Mouse (Mus musculus): ENCODE results near the gene Pecam1. TPM values are rescaled to one million over a fixed set of nuclear protein-coding genes. Genes with fewer than 3 reads are reported as not detected.
A peak's percentile ranks its signal among the peaks of the same experiment; 100 is the strongest.
"Not testable (repeated sequence)": the region's sequence is repeated elsewhere in the genome, so short reads cannot be mapped to it uniquely, and the experiment has no call there.

Pecam1 gene
- total RNA-seq (2021), result 100 to 1,000 TPM; 214 to 220 TPM

GRCm38 (mm10) chr11:106750121-106750751, at the start of gene Pecam1:
Gene Pecam1 (minus strand): TSS chr11:106750628.
- DNase-seq, result no peak
- intact Hi-C loops (cut with DNase I), result loop anchor here (10.0 kb wide), 1 partner anchor 335 kb away; no protein-coding TSS in a partner anchor

- peak in 1 of 2 experiments; percentile 26 for DNase-seq
- intact Hi-C loops (cut with DNase I), result no loop called here
These were observed 45.3 kb upstream of the Pecam1 start for GRCm38 (mm10) chr11:106795679-106796078.

- no peak for DNase-seq
- intact Hi-C loops (cut with DNase I), result no loop called here
These were observed 43.4 kb upstream of the Pecam1 start for GRCm38 (mm10) chr11:106793846-106794245.

- DNase-seq, result peak; percentile 32
- intact Hi-C loops (cut with DNase I), result loop anchor here (5.0 kb wide), 2 partner anchors 128 to 193 kb away; no protein-coding TSS in a partner anchor
These were observed 39.2 kb upstream of the Pecam1 start for GRCm38 (mm10) chr11:106789649-106790048.

- intact Hi-C loops (cut with DNase I), result loop anchor here (5.0 kb wide), 2 partner anchors 128 to 193 kb away; no protein-coding TSS in a partner anchor
- DNase-seq, result peak; percentile 99
These were observed 38.5 kb upstream of the Pecam1 start, which contains the start of the genes Ddx5 and Cep95 for GRCm38 (mm10) chr11:106788775-106789459. Gene Ddx5 (minus strand): TSS chr11:106789185. Gene Cep95 (plus strand): TSS chr11:106789252.

- intact Hi-C loops (cut with DNase I), result loop anchor here (5.0 kb wide), 2 partner anchors 129 to 194 kb away; no protein-coding TSS in a partner anchor
- peak; percentile 99 to 100 for DNase-seq
These were observed 37.8 kb upstream of the Pecam1 start for GRCm38 (mm10) chr11:106788026-106788774.

GRCm38 (mm10) chr11:106787131-106788025, 37.0 kb upstream of the Pecam1 start:
- intact Hi-C loops (cut with DNase I), result loop anchor here (5.0 kb wide), 2 partner anchors 130 to 195 kb away; no protein-coding TSS in a partner anchor
- peak; percentile 94 to 95 for DNase-seq

GRCm38 (mm10) chr11:106785043-106785442, 34.6 kb upstream of the Pecam1 start:
- intact Hi-C loops (cut with DNase I), result loop anchor here (5.0 kb wide), 2 partner anchors 132 to 197 kb away; no protein-coding TSS in a partner anchor

GRCm38 (mm10) chr11:106784476-106784875, 34.0 kb upstream of the Pecam1 start:
- DNase-seq, result no peak
- intact Hi-C loops (cut with DNase I), result no loop called here

More at GRCm38 (mm10) chr11:106785043-106785442, 34.6 kb upstream of the Pecam1 start:
- DNase-seq, result no peak

GRCm38 (mm10) chr11:106782841-106783764, 32.7 kb upstream of the Pecam1 start:
- intact Hi-C loops (cut with DNase I), result no loop called here
- DNase-seq, result no peak

- intact Hi-C loops (cut with DNase I); DNase-seq: not testable (repeated sequence)
These were observed 31.8 kb upstream of the Pecam1 start for GRCm38 (mm10) chr11:106782271-106782670.

- DNase-seq, result no peak
- intact Hi-C loops (cut with DNase I), result no loop called here
These were observed 30.3 kb upstream of the Pecam1 start for GRCm38 (mm10) chr11:106780590-106781220.

GRCm38 (mm10) chr11:106780089-106780425, 29.6 kb upstream of the Pecam1 start:
- DNase-seq, result no peak
- intact Hi-C loops (cut with DNase I), result no loop called here

- peak; percentile 94 for DNase-seq
- intact Hi-C loops (cut with DNase I), result no loop called here
These were observed 29.1 kb upstream of the Pecam1 start, which contains the start of gene Polg2 for GRCm38 (mm10) chr11:106779388-106780088. Gene Polg2 (minus strand): TSS chr11:106779537.

- intact Hi-C loops (cut with DNase I), result no loop called here
- no peak for DNase-seq
These were observed 28.4 kb upstream of the Pecam1 start for GRCm38 (mm10) chr11:106778589-106779387.

GRCm38 (mm10) chr11:106778132-106778531, 27.7 kb upstream of the Pecam1 start:
- no peak for DNase-seq
- intact Hi-C loops (cut with DNase I), result no loop called here

GRCm38 (mm10) chr11:106777395-106777794, 27.0 kb upstream of the Pecam1 start:
- no peak for DNase-seq
- intact Hi-C loops (cut with DNase I), result no loop called here

Data from heart, postnatal 10 days (tissue).